Mouse (Mus musculus) kidney, embryonic 16.5 days (tissue): ENCODE results near the gene Cyth4. TPM values are rescaled to one million over a fixed set of nuclear protein-coding genes. Genes with fewer than 3 reads are reported as not detected.

Source experiments
- ATAC-seq: fragments of 200-750 bp; cut with Nextera tagmentation; 2 replicates; pipeline ENCODE4 v1.8.0; 2017; ENCODE audit warnings: moderate TSS enrichment; ENCODE audit not compliant: low FRiP score, low TSS enrichment
- H3K27ac ChIP-seq: fragments of 300-500 bp; sonication (generic); 2 replicates; pipeline ENCODE4 v1.5.1; 2014; ENCODE audit warnings: low read length
- H3K27me3 ChIP-seq: fragments of 300-500 bp; sonication (generic); 2 replicates; pipeline ENCODE4 v1.6.1; 2014; ENCODE audit warnings: low read length, control low read depth, mixed read lengths; ENCODE audit not compliant: insufficient read depth
- H3K36me3 ChIP-seq: fragments of 300-500 bp; sonication (generic); 2 replicates; pipeline ENCODE4 v1.6.1; 2014; ENCODE audit warnings: low read length, control low read depth, mixed read lengths; ENCODE audit not compliant: insufficient read depth
- H3K4me1 ChIP-seq: fragments of 300-500 bp; sonication (generic); 2 replicates; pipeline ENCODE4 v1.6.1; 2014; ENCODE audit warnings: low read length, control low read depth, mixed read lengths; ENCODE audit not compliant: insufficient read depth
- H3K4me2 ChIP-seq: fragments of 300-500 bp; sonication (generic); replicated peaks from 2 replicates; pipeline ENCODE4 v1.6.1; 2014; ENCODE audit warnings: low read depth, low read length
- H3K4me3 ChIP-seq: fragments of 300-500 bp; sonication (generic); 2 replicates; pipeline ENCODE4 v1.5.1; 2014; ENCODE audit warnings: mild to moderate bottlenecking, low read length
- H3K9ac ChIP-seq: fragments of 300-500 bp; sonication (generic); replicated peaks from 2 replicates; pipeline ENCODE4 v1.6.1; 2014; ENCODE audit warnings: low read length
- H3K9me3 ChIP-seq: fragments of 300-500 bp; sonication (generic); 2 replicates; pipeline ENCODE4 v1.6.1; 2016; ENCODE audit warnings: low read length, control low read depth
- WGBS: fragments of 180-500 bp; shearing (Covaris S2); extraction: QIAGEN DNeasy Blood & Tissue Kit; methylation state at CpG from one replicate; pipeline ENCODE4 v1.1.7; 2014; 5-methylcytosine and 5-hydroxymethylcytosine counted together
- polyA plus RNA-seq: library from polyadenylated mRNA; unstranded; fragments of >200 nt; fragmentation: Nextera tagmentation; extraction: Ambion mirVana; gene quantifications from 2 replicates; pipeline ENCODE4 v1.2.1, GENCODE M21; 2015

Cyth4 gene
- polyA plus RNA-seq: 7.7 and 8.3 TPM in 2 replicates

GRCm38 (mm10) chr15:78596914-78597313, at the start of gene Cyth4:
Gene Cyth4 (plus strand): TSS chr15:78597047.
- no peak within 1 kb of the TSS for H3K9ac ChIP-seq
- WGBS: 76% methylated on average over 7 of the region's 7 CpGs
- no peaks in the 10 kb centered on the region for H3K4me1 ChIP-seq
- H3K27ac ChIP-seq: no peak within 1 kb of the TSS
- H3K4me3 ChIP-seq: no peak within 1 kb of the TSS
- no peaks in the 10 kb centered on the region for H3K27me3 ChIP-seq
- no peak for ATAC-seq
- H3K9me3 ChIP-seq: no peaks in the 10 kb centered on the region
- no peak within 1 kb of the TSS for H3K4me2 ChIP-seq
- H3K36me3 ChIP-seq: no peaks in the 10 kb centered on the region

- Histone ChIP-seq H3K27ac (no peak overlapping the region), H3K9ac (no peak overlapping the region), H3K4me1 (peaks cover 14% of the 10 kb centered on the region), H3K36me3 (no peaks in the 10 kb centered on the region), H3K9me3 (peaks cover 10% of the 10 kb centered on the region; the same call in 1 of the 2 replicates), H3K4me2 (no peak overlapping the region), H3K27me3 (no peaks in the 10 kb centered on the region), H3K4me3 (no peak overlapping the region)
- ATAC-seq: no peak
- 41% methylated on average over 5 of the region's 5 CpGs for WGBS
These were observed 49.2 kb upstream of the Cyth4 start for GRCm38 (mm10) chr15:78547415-78548335.

GRCm38 (mm10) chr15:78548336-78548665, 48.5 kb upstream of the Cyth4 start:
- ATAC-seq: 0 out of 2 replicates have a peak, but pooled peaks have one; percentile 11
- H3K27me3 ChIP-seq: no peaks in the 10 kb centered on the region
- H3K4me1 ChIP-seq: peaks cover 14% of the 10 kb centered on the region
- H3K4me3 ChIP-seq: no peak overlapping the region
- WGBS: 38% methylated on average over 3 of the region's 3 CpGs
- no peaks in the 10 kb centered on the region for H3K36me3 ChIP-seq
- no peak overlapping the region for H3K9ac ChIP-seq
- H3K27ac ChIP-seq: no peak overlapping the region
- peaks cover 13% of the 10 kb centered on the region; the same call in 1 of the 2 replicates for H3K9me3 ChIP-seq
- no peak overlapping the region for H3K4me2 ChIP-seq

- Histone ChIP-seq H3K4me2 (no peak overlapping the region), H3K4me1 (peaks cover 14% of the 10 kb centered on the region), H3K27ac (no peak overlapping the region), H3K9ac (no peak overlapping the region), H3K4me3 (no peak overlapping the region), H3K27me3 (no peaks in the 10 kb centered on the region), H3K9me3 (peaks cover 16% of the 10 kb centered on the region; the same call in 1 of the 2 replicates), H3K36me3 (no peaks in the 10 kb centered on the region)
- no peak for ATAC-seq
- WGBS: 54% methylated on average over 8 of the region's 8 CpGs
These were observed 48.1 kb upstream of the Cyth4 start for GRCm38 (mm10) chr15:78548711-78549110.

DNA sequence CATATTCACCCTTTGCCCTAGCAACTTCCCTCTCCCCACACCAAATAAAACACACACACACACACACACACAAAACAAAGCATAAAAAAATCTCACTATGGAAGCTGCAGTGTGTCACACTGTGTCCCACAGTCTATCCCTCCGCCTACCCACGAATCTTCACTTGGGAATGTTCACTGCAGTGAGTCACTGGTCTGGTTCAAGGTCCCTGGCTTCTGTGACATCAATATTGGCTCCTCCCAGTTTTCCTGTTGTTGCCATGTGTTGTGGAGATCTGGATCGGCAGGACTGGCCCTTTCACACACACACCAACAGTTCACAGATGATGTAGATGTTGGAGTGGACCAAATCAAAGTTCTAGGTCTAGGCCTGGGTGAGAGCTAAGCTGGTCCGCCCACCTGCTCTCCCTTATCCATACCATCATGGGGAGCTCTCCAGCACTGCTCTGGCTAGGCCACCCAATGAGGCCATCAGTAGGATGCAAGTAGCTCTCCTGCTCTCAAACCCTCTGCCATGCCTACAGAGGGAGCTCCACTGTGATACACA, 47.6 kb upstream of the Cyth4 start:
- ATAC-seq: no peak
- H3K9me3 ChIP-seq: peaks cover 16% of the 10 kb centered on the region; the same call in 1 of the 2 replicates
- H3K4me3 ChIP-seq: no peak overlapping the region
- peaks cover 10% of the 10 kb centered on the region for H3K4me1 ChIP-seq
- WGBS: 66% methylated on average over 4 of the region's 4 CpGs
- H3K27me3 ChIP-seq: no peaks in the 10 kb centered on the region
- H3K36me3 ChIP-seq: no peaks in the 10 kb centered on the region
- H3K27ac ChIP-seq: no peak overlapping the region
- H3K4me2 ChIP-seq: no peak overlapping the region
- H3K9ac ChIP-seq: no peak overlapping the region

- Histone ChIP-seq H3K27ac (no peak overlapping the region), H3K4me3 (peak overlapping the region; percentile 10), H3K27me3 (no peaks in the 10 kb centered on the region), H3K4me1 (no peaks in the 10 kb centered on the region), H3K36me3 (no peaks in the 10 kb centered on the region), H3K4me2 (peak overlapping the region; percentile 40), H3K9ac (0 out of 2 replicates have a peak overlapping the region, but pooled peaks have one; percentile 5), H3K9me3 (peaks cover 16% of the 10 kb centered on the region; the same call in 1 of the 2 replicates)
- ATAC-seq: no peak
- 59% methylated on average over 25 of the region's 25 CpGs for WGBS
These were observed 42.1 kb upstream of the Cyth4 start for GRCm38 (mm10) chr15:78554545-78555313.

- no peaks in the 10 kb centered on the region for H3K36me3 ChIP-seq
- ATAC-seq: no peak
- 62% methylated on average over 10 of the region's 10 CpGs for whole genome bisulfite sequencing
- H3K4me3 ChIP-seq: no peak overlapping the region
- H3K4me2 ChIP-seq: no peak overlapping the region
- no peaks in the 10 kb centered on the region for H3K4me1 ChIP-seq
- no peak overlapping the region for H3K9ac ChIP-seq
- H3K27ac ChIP-seq: no peak overlapping the region
- H3K27me3 ChIP-seq: no peaks in the 10 kb centered on the region
- peaks cover 6% of the 10 kb centered on the region; the same call in 1 of the 2 replicates for H3K9me3 ChIP-seq
These were observed 38.9 kb upstream of the Cyth4 start for GRCm38 (mm10) chr15:78557693-78558535.

DNA sequence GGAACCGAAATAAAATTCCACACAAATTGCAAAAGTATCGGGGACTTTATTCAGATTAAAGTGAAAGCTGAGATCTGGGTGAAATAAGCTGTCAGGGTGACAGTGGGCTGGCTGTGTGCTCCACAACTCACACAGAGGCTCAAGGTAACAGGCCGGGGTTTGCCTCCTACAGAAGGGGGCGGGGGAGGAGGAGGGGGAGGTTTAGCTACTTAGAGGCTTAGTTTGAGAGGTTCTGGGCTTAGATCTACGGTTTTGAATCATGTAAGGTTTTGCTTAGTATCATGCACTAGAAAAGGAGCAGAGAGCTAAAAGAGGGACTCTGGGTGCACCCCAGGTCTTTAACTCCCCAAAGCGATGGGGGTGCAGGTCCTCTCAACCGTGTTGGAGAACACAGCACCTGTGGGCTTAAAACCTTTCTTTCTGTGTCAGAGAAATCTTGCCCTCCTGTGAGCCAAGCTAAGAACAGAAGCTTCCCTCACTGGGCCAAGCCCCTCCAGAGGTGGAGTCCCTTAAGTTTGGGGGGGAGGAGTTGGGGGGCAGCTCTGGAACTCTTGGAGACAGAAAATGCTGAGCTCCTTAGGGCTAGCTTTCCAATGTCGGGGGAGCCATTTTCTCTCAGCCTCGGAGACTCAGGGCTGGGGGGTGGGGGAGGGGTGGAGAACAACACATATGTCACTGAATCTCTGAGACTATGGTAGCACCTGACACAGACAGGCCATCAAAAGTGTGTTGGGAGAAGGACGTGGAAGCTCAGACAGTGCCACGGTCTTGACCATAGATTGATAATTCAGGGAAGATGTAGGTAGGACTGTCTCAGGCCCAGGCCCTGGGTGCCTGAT, 37.5 kb upstream of the Cyth4 start:
- no peaks in the 10 kb centered on the region for H3K4me1 ChIP-seq
- H3K27ac ChIP-seq: no peak overlapping the region
- no peaks in the 10 kb centered on the region for H3K9me3 ChIP-seq
- 48% methylated on average over 11 of the region's 11 CpGs for WGBS
- no peaks in the 10 kb centered on the region for H3K36me3 ChIP-seq
- H3K9ac ChIP-seq: no peak overlapping the region
- no peak overlapping the region for H3K4me3 ChIP-seq
- no peak for ATAC-seq
- H3K27me3 ChIP-seq: no peaks in the 10 kb centered on the region
- H3K4me2 ChIP-seq: no peak overlapping the region
